Mouse (Mus musculus) embryonic fibroblast, embryonic 13.5 days (primary cell): ENCODE data around the gene Ogn.

ENCODE experiments used
- CTCF ChIP-seq: IDR thresholded peaks from 2 replicates; pipeline ENCODE4 v1.5.1; 2011; ENCODE audit warnings: mild to moderate bottlenecking, control low read depth, low read length, moderate library complexity, borderline replicate concordance; ENCODE audit not compliant: insufficient read depth
- POLR2A ChIP-seq: IDR thresholded peaks from 2 replicates; pipeline ENCODE4 v1.6.1; 2011; ENCODE audit warnings: low read depth, mild to moderate bottlenecking, control low read depth, low read length, moderate library complexity

DNA sequence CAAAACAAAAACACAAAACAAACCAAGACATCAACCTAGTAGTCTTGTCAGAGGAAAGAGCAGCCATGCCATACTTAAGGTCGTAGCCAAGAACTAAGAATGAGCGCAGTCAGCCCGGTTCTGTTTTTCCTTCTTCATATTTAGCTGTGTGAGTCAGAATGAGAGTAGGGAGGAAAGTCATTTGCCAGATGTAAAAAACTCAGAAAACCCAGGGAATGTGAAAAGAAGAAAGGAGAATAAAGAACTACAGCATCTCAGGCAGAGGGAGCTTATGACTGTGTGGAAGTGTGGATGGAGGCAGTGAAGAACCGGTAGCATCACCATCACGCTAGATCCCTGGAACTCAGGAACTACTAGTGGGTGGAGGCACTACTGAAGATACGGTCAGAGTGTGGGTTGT, 21.8 kb upstream of the Ogn start:
- TF ChIP-seq CTCF, result no peak
- no peak for TF ChIP-seq POLR2A
